Mouse (Mus musculus) T-helper 2 cell (primary cell): ENCODE measurements at regions not wholly inside any gene's neighbourhood (a gene's known extent, or its start where the extent isn't known, plus 50 kb on each side); places are given as distances from the start of the nearest gene placed in this dataset.

ENCODE experiments used
- in situ Hi-C: fragments of 300-600 bp; cut with MboI, MseI; formaldehyde crosslinking; loops from one replicate; pipeline ENCODE4 v1.15.1; 2025; ENCODE audit warnings: high pct_unique_total_duplicates

- in situ Hi-C loops, result loop anchor here (10.0 kb wide), 1 partner anchor 865 kb away; no protein-coding TSS in a partner anchor
These were observed 192.5 kb upstream of the Krr1 start for GRCm38 (mm10) chr10:111779956-111780355.

DNA sequence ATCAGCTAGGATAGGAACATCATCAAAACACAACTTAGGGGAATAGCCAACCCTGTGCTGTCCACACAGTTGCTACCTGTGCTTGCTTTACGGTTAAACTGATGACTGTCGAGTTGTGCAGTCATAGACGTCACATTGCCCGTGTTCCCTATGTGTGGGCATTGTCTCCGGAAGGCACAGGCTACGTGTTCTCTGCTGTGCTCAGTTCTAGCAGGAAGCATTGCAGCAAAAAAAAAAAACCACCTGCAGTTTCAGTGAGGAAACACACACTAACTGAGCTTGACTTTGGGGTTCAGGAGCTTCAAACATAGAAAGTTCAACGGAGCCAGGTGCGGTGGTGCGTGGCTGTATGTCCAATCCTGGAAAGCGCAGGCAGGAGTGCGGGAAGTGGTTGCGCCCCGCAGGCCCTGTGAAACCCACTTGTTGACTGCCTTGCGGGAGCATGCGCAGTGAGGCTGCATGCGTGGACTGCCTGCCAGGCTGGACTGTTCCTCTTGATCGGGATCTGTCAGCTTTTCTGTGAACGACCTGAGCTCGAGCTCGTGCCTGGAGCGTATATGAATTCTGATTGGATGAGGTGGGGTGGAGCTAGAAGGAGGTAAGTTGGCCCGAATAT, 190.2 kb upstream of the Krr1 start:
- in situ Hi-C loops, result no loop called here

GRCm38 (mm10) chr10:111783496-111783895, 189.0 kb upstream of the Krr1 start:
- in situ Hi-C loops, result no loop called here

DNA sequence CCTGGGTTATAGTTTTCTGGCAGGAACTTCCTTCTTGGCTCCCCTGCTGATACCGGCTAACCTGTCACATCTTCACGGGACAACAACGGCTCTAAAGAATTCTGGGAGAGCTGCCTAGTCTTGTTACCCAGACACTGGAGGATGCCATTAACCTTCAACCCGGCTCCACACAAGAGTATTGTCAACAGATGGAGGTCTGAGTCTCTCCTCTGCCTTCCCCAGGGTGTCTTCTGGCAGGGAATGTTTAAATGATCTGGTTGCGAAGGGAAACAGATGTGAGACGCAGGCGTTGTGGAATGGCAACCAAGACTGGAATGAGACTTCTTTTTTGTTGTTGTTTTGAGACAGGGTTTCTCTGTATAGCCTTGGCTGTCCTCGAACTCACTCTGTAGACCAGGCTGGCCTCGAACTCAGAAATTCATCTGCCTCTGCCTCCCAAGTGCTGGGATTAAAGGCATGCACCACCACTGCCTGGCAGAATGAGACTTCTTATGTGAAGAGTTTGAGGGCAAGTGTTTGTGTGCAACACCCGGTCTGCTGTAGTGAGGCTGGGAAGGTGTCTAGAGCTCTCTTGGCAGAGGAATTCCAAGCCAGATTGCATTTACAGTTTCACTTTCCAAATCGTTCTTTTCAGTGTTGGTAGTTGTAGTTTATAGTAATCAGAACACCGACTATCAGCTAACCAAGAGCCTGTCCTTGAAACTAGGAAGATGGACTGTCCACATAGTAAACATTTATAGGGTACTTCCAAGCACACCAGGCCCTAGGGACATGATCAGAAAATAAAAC, 188.2 kb upstream of the Krr1 start:
- in situ Hi-C loops, result no loop called here

DNA sequence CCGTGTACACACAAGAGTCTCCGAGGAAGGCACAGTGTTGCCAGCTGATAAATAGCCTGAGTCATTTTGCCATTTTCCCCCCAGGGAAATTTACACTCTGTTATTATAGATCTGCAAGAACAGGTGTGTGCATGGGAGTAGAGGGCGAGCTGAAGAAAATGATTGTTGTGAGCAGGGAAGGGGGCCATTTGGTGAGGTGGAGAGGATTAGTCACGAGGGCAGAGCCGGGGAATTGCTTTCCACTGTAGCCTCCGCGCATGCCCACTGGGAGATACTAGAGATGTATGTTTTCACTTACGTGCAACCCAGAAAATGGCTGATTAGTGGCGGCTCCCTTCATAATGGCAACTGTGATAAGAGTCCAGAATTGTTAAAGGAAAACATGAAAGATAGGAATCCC, 185.3 kb upstream of the Krr1 start:
- in situ Hi-C loops, result no loop called here

DNA sequence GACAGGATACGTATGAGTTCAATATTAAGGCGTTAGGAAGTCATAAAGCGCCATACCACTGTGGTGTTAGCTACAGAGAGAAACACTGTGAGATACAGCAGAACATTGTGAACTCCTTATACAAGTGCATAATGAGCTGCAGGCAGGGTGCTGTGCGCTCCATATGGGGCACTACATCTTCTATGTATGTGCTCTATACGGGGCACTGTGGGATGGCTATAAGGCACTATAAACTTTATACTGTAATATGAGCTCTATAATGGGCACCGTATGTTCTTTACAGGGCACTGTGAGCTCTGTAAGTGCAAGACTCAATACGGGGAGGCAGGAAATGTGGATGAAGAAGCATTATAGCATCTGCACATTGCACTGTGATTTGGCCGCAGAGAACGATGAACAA, 183.2 kb upstream of the Krr1 start:
- in situ Hi-C loops, result no loop called here

- in situ Hi-C loops, result no loop called here
These were observed 181.6 kb upstream of the Krr1 start for GRCm38 (mm10) chr10:111790911-111791310.

DNA sequence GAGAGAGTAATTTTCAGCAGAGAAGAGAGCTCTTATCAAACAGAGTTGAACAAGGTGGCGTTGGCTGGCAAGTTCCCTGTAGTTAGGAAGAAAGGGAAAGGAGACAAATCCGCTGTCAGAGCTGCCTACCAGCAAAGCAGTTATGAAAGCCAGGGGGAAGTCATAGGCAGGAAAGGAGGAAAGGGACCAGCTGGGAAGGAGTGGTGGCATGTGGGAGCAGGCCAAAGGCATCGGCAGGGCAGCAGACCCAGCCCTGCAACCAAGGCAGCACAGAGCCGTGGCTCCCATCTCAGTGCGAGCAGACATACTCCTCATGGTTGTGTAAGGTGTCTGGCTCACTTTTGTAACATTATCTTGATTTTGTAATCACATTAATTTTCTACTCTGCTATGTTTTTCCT, 177.4 kb upstream of the Krr1 start:
- in situ Hi-C loops, result no loop called here

GRCm38 (mm10) chr10:111795756-111796155, 176.7 kb upstream of the Krr1 start:
- in situ Hi-C loops, result no loop called here

DNA sequence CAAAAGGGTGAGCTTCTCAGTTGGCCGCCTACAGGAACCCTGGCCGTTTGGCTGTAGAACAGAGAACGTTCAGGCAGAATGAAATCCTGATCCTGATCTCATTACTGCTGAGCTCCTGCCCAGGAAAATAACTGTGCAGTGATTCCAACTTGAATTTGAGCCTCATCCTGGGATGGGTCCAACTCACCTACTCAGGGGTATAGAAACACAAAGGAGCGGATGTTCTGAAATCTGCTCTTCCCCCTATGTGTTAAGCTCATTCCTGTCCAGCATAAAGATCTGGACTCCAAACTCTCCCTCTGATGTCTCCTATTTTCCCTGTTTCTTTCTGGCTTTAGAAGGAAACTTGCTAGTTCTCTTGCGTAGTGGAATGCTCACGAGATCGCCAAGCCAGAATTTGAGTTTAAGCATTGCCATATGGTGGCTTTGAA, 173.6 kb upstream of the Krr1 start:
- in situ Hi-C loops, result no loop called here

GRCm38 (mm10) chr10:111799850-111800589, 172.4 kb upstream of the Krr1 start:
- in situ Hi-C loops, result no loop called here

- in situ Hi-C loops, result no loop called here
These were observed 171.9 kb upstream of the Krr1 start for GRCm38 (mm10) chr10:111800590-111800935.

GRCm38 (mm10) chr10:111801021-111801793, 171.3 kb upstream of the Krr1 start:
- in situ Hi-C loops, result no loop called here

DNA sequence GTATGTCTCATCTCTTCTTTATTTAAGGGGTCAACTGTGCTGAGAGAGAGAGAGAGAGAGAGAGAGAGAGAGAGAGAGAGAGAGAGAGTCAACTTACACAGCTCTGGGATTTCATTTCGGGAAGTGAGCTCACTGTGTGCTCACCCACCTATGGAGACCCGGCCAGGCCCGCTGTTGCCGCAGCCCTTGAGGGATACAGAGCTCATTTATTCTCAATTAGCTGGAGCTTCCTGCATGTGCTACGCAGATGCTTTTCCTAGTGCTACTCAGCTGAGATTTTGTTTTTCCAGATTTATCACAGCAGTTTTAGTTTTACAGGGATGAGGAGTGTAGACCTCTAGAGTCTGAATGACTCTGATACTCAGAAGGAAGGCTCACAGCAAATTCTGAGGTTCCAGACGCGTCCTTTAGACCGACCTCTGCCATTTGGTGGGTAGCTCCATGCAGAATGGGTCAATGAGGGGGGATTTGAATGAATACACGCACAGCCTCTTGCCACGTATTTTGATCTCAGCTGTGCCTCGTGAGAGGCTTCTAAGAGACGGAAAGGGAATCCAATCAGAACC, 170.6 kb upstream of the Krr1 start:
- in situ Hi-C loops, result no loop called here

DNA sequence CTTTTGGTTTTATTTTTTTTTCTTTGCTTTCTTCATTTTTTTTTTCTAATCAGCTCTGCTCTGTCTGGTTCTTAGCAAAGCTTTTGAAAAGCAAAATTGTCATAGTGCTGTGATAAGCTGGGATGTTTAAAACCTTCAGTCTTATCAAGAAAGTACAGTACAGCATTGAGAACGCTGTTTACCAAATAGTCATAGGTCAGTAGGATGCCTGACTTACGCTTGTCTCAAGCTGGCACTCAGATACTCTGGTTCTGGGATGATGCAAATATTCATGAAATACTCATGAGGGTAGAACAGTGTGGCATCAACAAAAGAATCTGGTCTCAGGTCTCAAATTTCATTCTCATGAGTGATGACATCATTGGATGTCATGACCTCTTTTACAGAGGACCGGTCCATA, 166.1 kb upstream of the Krr1 start:
- in situ Hi-C loops, result no loop called here

DNA sequence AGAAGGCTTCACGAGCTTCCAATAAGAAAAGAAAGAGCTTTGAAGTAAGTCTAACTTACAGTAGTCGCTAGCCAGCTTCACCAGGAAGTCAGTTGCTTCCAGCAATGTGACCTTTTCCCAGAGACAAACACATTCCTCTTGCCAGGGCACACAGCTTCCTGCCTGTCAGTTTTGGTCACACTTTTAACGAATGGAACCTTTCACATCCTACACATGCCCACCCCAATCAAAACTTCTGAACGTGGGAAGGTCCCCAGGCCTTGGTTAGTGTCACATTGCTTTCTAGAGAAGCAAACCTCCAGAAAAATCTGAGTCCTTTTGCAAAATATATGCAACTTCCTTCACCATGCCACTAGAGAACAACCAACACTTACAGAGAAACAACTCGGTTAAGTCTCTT, 165.5 kb upstream of the Krr1 start:
- in situ Hi-C loops, result no loop called here

DNA sequence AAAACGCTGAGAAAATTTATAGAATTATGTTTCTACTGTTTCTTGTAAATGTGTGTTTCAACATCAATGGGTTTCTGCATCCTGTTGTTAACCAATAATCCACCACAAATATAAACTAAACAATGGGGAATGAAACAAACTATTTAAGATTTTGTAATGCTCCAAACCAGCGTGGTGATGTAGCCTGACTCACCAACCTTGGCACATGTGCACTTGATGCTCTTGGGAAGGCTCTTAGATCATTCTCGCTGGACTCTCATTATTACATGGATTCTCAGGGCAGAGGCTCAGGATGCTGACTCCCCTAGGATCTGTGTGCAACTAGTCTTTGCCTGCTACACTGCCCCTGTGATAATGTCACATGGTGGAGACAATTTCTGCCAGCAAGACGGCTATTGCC, 158.7 kb upstream of the Krr1 start:
- in situ Hi-C loops, result no loop called here

DNA sequence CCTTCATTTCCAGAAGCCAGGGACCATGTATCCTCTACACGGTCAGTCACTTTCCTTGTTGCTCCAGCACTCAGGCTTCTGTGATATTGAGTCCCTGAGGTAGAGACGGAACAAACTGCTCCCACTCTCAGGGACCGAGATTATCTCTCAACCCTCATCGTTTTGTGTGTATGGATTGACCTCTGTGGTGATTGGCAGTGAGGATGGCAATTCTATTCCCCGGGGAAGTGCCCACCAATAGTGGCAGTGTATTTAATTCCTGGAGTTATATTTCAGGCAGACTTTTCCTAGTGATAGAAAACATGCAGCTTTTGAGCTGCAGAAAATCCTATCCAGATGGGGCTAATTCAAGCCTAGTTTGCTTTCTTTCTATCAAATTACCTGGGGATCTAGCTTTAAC, 157.8 kb upstream of the Krr1 start:
- in situ Hi-C loops, result no loop called here

- in situ Hi-C loops, result no loop called here
These were observed 157.3 kb upstream of the Krr1 start for GRCm38 (mm10) chr10:111815160-111815559.

DNA sequence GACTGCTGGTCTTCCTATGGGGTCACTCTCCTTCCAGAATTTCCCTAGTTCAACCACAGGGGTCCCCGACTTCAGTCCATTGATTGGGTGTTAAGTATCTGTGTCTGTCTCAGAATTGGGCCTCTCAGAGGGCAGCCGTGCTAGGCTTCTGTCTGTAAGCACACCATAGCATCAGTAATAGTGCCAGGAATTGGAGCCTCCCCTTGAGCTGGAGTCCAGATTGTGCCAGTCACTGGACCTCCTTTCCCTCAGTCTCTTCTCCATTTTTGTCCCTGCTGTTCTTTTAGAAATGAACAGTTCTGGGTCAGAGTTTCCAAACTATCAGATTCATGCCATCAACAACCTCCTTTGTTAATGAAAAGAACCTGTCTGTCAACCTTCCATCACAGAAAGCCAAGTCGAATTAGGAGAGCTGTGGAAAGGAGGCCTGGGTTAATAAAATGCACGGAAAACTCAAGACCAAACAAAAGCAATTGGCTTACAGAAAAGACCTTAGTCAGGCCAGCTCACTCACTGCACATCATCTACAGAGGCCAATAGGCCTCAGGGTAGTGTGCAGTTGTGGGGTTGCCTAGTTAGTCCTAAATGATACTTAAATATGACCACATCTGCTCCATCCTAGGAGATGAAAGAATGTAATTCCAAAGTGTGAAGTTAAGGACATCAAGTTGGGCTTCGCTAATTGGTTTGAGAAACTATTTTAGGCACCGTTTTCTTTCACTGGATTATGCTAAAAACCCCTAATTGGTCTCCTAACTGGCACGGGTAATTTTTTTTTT, 156.5 kb upstream of the Krr1 start:
- in situ Hi-C loops, result no loop called here
